Mouse (Mus musculus) frontal cortex, adult (tissue): ENCODE results near the gene Dhrs3.

Source experiments
- ATAC-seq: cut with Nextera tagmentation; 2 replicates; pipeline ENCODE4 v1.9.2; 2017; ENCODE audit warnings: mild to moderate bottlenecking, moderate library complexity, mixed read lengths; ENCODE audit not compliant: low TSS enrichment

The Dhrs3 gene

DNA sequence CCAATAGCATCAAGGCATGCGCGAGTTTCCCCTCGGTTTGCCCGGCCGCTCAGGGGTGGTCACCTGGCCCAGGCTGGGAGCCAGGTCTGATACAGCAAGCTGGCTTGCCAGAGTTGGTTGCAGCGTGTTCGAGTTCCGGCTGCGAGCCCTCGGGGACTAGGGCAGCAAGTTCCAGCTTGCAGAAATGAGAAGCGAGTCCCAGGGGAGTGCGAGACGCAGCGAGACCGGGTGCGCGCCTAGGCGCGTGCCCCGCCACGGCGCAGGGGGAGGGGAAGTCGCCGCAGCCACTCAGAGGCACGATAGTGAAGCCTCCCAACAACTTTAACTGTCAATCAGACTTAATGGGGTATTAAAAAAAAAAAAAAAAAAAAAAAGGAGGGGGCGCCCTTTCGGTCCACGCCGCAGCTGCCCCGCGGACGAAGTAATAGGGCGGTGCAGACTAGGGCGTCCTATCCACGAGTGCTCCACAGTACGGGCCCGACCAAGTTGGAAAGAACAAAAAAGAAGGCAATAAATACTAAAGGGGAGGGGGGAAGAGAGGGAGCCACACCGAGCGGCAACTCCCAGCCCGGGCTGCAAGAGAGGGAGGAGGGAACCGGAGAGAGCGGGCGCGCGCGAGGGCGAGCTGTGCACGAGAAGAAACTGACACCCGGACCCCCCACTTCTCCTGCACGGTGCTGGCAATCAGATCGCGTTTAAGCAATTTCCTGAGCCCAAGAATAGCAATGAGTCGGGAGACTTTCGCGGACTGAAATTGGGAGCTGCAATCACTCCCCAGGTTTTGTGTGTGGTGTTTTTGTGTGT lies at the start of gene Dhrs3:
Gene Dhrs3, plus strand, starts transcription at position 695 of the 804 bp plus-strand sequence.
- ATAC-seq: peak; percentile 32

DNA sequence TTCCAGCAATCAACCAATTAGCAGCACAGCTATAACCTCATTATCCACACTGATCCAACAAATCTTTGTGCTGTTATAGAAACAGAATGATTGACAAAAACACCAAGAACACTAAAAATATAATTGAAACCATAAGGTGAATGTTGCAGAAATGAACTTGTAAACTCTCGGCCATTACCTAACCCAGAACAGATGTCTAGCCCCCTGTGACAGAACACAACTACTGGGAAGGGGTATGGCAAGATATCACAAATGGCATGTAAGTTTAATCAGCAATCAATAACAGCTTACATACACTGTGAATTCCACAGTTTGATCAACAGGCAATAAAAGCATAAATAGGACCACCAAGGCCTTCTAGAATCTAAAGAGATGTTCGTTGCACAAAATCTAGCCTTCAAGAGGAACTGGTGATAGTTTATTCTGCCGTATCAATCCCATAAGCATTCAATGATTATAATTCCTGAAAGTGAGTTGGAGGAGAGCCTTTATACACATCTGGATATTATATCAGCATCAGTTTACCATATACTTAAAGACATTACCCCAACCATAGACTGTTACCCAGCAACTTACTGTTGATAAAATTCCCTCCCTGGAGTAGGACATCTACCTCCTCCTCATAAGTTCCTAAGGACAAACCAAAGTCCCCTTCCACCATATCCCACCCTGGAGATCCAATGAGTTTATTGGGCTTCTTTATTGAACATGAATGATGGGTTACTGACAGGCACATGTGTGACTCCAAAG lies 30.7 kb upstream of the Dhrs3 start:
- ATAC-seq: no peak

DNA sequence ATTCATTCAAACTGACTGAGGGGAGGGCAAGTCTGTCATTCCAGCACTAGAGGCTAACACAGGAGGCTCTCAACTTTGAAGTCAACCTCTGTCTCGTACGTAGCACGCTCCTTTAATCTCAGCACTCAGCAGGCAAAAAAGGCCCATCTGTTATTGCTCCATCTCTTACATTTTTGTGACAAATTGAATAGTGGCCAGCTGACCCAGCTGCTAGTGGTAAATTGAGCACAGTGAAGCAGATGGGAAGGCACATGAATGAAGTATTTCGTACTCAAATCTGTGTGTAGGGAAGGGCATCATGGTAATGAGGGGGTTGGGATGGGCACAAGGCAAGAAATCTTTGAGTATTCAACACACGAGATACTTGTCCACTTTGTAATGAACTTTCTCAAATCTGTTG lies 24.7 kb upstream of the Dhrs3 start:
- ATAC-seq: no peak

DNA sequence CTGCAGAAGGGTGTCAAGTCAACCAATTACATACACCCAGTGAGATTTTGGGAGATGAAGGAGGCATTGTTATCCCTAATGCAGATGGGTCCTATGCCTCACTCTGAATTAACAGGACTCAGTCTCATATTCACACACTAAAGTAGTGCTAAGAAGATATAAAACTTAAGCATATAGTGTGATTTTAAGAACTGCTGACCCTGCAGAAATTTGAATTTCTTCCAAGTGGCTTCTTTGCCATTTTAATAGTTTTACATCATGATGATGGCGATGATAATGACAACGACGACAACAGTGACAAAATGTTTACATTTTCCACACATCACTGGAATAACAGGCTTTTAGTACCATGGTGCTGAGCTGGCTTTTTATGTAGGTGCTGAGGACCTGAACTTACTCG lies 24.0 kb upstream of the Dhrs3 start:
- ATAC-seq: no peak

DNA sequence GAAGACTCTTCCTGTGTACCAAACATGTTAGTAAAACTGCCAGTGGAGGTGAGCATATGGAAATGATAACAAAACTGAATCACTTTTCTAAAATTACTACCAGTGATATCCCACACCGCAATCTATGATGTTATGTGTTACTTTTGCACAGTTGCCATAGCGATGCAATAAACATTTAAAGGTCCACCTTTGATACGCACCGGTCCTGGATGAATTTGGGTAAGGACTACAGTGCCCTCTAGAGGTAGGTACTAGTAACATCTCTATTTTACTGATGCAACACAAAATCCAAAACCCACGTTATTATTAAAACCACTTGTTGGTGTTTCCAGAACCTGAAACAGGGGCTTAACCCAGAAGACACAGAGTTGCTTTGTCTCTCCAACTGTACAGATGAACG lies 19.7 kb upstream of the Dhrs3 start:
- ATAC-seq: no peak

- no peak for ATAC-seq
Measured at GRCm38 (mm10) chr4:144875576-144876093, 17.0 kb upstream of the Dhrs3 start.

- ATAC-seq: peak; percentile 20; the same call in 1 of the 2 replicates
Measured at GRCm38 (mm10) chr4:144879549-144879948, 13.1 kb upstream of the Dhrs3 start.

- no peak for ATAC-seq
Measured at GRCm38 (mm10) chr4:144881376-144881775, 11.3 kb upstream of the Dhrs3 start.

- peak; percentile 74 for ATAC-seq
Measured at GRCm38 (mm10) chr4:144882881-144883331, 9.7 kb upstream of the Dhrs3 start.

DNA sequence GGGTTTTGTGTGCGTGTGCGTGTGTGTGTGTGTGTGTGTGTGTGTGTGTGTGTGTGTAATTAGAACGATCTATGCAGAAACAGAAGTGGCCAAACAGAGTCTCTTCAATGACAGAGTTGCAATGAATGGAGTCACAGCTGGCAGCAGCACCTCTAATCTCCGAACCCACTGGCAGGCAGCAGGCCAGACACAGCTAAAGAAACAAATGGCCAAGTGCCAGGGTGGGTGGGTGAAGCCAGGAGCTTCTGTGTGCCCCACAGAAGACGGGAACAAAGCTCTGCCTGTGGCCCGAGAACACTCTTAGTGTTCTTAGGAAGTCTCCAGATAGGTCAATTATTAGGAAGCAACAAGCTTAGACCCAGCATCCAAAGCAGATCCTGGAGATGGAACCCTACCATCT lies 6.2 kb upstream of the Dhrs3 start:
- no peak for ATAC-seq

- no peak for ATAC-seq
Measured at GRCm38 (mm10) chr4:144888750-144889149, 3.9 kb upstream of the Dhrs3 start.

GRCm38 (mm10) chr4:144889505-144890301 lies 2.9 kb upstream of the Dhrs3 start:
- no peak for ATAC-seq

GRCm38 (mm10) chr4:144890690-144891120 lies 1.9 kb upstream of the Dhrs3 start:
- ATAC-seq: peak; percentile 54

GRCm38 (mm10) chr4:144891121-144891711 lies 1.4 kb upstream of the Dhrs3 start:
- peak; percentile 41; the same call in 1 of the 2 replicates for ATAC-seq

GRCm38 (mm10) chr4:144891743-144892132 lies 889 bp upstream of the Dhrs3 start:
- no peak for ATAC-seq

GRCm38 (mm10) chr4:144892937-144893272 lies 278 bp downstream of the Dhrs3 start:
- ATAC-seq: no peak

DNA sequence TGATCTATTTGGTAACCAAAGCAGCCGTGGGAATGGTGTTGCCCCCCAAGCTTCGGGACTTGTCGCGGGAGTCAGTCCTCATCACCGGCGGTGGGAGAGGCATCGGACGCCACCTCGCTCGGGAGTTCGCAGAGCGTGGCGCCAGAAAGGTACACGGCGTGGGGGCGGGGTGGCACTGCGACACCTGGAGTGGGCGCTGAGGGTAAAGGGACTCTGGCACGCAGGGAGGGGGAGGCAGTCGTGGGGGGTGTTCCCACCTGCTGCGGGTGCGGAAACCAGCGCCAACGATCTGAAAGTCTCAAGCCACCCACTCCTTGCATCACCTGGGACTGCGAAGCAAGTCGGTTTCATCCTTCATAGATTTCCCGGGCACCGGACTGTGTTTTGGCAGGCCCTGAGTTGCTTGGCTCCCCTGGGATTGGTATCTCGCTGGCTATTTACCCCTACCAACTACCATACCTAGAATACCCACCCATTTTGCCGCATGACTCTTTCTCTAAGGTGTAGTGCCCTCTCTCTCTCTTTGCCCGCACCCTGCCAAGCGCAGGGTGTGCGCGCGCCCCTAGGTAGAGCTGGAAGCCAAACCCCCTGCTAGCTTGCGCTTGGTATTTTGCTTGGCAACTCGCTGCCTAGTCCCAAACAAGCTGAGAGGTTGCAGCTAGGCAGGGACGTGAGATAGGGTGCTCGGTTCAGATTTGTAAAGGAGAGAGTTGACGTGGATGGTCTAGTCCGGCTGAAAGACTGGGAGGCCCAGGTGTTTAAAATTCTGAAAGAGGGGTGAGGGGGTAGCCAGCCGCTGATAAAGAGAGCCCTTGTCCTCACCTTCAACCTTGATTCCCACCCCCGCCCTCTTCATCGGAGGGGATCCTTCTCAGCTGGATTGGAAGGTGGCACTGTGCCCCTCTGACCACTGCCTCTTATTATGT lies 1.2 kb downstream of the Dhrs3 start:
- no peak for ATAC-seq

DNA sequence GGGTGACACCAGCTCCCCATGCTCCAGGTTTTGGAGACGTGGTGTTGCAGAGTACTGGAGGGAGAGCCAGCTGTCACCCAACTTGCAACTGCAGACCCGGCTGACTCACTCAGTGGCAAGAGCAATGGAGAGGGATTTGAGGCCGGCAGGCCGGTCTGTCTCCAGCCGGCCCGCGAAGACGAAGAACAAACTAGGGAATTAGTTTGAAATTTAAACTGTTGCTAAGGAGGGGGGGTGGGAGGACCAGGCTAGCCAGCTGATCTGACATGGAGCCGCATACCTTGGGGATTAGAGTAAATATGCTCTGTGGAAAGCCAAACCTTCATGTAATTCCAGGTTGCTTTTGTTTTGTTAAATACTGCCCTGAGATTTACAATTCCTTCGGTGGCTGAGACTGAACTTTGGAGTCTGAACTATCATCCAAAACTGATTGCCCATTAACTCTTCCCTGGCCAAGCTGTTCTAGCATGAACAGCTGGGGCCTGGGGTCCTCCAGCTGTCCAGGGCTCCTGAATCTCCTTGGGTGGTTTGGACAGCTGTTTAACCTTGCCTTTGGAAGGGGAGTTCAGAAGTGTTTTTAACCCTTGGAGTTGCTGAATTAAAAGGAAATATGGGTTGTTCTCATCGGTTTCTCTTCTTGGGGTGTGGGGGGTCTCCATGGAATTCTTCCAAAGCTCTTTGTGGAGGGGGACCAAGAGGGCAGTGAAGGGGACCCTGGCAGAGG lies 2.0 kb downstream of the Dhrs3 start:
- ATAC-seq: no peak

DNA sequence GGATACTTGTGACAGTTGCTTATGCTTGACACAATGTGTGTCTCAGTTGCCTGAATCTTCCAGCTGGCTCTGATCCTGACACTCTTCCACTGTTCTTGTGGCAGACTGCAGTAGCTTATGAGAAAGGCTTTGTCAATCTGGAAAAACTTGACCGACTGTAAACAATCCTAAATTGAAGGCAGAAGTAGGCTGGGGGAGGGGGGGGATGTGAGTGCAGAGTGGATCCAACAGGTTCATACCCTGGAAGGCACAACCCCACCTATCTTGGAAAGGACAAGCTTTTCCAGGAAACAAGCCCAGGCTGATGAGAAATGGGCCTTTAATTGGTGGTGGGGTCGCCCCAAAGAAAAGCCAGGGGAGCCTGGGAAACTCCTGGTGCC lies 2.6 kb downstream of the Dhrs3 start:
- no peak for ATAC-seq

DNA sequence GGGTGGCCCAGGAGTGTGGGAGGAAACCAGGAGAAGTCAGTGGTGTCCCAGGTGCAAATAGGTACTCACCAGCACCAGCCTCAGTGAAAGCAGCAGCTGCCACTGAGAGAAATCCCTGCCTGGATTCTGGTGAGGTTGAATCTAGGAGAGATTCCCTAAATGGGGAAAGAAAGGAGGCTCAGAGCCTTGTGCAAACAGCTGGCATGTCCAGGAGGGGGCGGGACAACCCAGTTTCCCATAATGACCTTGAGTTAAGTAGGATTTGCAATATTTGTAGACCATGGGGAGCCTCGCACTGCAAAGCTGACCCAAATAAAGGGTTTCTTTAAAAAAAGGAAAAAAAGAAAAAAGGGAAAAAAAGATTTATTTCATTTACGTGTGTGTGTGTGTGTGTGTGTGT lies 3.7 kb downstream of the Dhrs3 start:
- ATAC-seq: peak; percentile 24; the same call in 1 of the 2 replicates
